Mouse (Mus musculus) left cerebral cortex, adult 8-10 months (tissue): ENCODE measurements around the gene B2m. TPM values are rescaled to one million over a fixed set of nuclear protein-coding genes. Genes with fewer than 3 reads are reported as not detected.

ENCODE experiments used
- DNase-seq, 2 experiments: peaks; one replicate each; pipeline ENCODE4 v3.0.0; 2022; ENCODE audit warnings: low spot score in 2 of 2
- total RNA-seq, 4 experiments: library from RNA; stranded (reverse); gene quantifications; 2 replicates each; pipeline ENCODE4 v1.2.4; 2022

B2m gene
- total RNA-seq, 4 experiments from 2014 or later = 110 to 317 (median 183) TPM

GRCm38 (mm10) chr2:122149716-122150115 is 2.2 kb downstream of the B2m start:
- DNase-seq = no peak

DNA sequence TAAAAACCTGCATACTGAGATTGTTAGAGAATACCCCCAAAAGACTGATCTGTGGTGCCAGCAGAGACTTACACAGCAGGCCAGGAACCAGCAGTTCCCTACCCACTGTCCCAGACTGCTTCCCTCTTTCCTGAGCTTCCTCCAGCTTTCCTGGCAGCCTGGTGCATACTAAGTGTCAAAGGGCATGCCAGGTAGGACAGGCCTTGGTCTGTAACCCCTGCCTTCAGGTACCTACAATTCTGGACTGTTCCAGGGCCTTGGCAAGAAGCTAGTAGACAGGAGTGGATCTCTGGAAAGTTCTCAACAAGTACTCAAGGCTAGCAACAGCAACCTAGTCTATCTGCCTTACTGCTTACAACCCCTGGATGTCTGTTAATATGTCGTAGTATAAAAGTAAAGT is 3.7 kb downstream of the B2m start:
- no peak for DNase-seq

GRCm38 (mm10) chr2:122152850-122153249 is 5.4 kb downstream of the B2m start:
- no peak for DNase-seq

DNA sequence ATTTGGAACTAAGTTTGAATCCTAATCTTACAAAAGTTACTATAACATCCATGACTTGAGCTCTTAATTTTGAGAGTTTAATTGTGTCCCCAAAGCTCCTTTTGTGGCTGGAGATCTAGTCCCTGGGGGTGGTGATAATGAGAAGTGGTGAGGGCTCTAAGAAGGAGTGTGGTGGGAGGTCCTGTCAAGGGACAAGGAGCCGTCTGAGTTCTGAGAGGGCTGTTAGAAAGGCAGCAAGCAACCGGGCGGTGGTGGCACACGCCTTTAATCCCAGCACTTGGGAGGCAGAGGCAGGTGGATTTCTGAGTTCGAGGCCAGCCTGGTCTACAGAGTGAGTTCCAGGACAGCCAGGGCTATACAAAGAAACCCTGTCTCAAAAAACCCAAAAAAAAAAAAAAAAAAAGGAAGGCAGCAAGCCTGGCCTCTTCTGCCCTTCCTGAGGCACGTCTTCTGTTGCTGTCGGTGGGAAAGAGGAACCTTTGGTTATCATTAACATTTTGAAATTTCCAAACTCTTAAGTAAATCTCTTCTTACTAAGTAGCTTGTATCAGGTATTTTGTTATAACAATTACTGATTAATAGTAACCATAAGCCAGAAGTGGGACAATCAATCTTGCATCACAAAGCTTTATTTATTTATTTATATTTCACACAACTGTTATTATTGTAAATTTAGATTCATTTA is 6.3 kb downstream of the B2m start:
- DNase-seq = no peak

DNA sequence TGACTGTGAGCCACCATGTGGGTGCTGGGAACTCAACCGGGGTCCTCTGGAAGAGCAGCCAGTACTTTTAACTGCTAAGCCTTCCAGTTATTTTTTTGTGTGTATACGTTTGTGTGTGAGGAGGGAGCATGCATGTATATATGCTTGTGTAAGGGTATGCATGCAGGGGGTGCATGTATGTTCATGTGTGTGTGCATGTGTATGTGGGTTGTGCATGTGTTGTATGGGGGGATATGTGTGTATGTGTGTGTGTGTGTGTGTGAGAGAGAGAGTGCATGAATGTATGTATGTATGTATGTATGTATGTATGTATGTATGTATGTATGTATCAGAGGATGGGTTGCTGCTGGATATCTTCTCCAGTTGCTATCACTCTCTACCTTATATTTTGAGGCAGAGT is 7.0 kb downstream of the B2m start:
- DNase-seq = no peak

GRCm38 (mm10) chr2:122155292-122155691 is 7.8 kb downstream of the B2m start:
- no peak for DNase-seq

- no peak for DNase-seq
Observed at GRCm38 (mm10) chr2:122156051-122156700, 8.7 kb downstream of the B2m start.

- no peak for DNase-seq
Observed at GRCm38 (mm10) chr2:122157561-122157960, 10.1 kb downstream of the B2m start.

DNA sequence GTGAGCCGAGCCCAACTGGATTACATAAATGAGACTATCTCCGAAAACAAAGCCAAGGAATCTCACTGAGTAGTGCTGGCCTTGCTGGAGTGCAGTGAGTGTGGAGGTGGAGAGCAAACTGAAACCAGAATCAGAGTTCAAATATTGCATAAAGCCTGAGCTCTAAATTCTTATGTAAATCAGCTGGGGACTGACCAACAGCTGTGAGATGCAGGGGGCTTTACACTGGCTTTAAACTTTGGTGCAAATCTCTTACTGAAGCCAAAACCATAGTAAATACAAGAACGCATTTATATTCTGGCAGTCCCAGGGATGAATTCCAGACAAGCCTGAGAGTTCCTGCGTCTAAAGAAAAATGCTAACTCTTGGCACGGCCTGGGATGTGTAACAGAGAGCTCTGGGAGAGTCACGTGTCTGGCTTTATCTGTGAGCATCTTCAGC is 10.9 kb downstream of the B2m start:
- DNase-seq = no peak

- no peak for DNase-seq
Observed at GRCm38 (mm10) chr2:122159667-122160066, 12.2 kb downstream of the B2m start.

DNA sequence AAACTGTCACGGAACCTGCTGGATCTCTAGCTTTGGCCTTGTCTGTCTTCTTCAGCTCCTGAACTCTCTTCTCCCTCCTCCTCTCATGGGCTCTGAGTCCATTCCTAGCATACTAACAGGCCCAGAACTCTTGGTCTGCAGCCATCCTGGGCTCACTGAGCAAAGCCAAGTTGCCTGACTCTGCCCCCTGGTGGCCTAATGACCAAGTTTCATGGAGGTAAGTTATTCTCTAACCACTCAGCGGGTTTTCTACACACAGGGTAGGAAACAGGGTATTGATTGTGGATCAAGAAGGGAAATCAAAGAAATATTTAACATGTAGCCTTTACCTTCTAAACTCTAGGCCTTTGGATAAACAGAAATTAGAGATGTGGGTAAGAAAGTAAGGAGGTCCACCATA is 13.2 kb downstream of the B2m start, which contains the start of gene Trim69:
Gene Trim69, plus strand, starts transcription at position 21 of the 400 bp plus-strand sequence.
- DNase-seq = peak; percentile 30 to 48

DNA sequence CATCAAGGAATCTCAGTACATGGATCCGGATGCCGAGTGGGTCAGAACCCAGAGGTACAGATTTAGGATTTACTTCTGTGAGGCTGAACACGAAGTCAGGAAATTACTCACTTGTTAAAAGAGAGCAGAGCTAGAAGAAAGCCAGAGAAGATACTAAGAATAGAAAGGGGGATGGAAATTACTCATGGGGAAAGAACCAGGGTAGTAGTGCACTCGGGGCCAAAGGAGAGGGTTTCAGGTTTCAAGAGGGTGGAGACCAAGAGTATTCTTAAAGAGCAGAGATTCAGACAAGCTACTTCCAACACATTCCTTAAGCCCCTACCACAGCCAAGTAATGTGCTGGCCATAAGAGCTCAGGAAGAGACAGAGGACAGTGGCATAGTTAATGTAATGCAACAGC is 14.1 kb downstream of the B2m start:
- no peak for DNase-seq

DNA sequence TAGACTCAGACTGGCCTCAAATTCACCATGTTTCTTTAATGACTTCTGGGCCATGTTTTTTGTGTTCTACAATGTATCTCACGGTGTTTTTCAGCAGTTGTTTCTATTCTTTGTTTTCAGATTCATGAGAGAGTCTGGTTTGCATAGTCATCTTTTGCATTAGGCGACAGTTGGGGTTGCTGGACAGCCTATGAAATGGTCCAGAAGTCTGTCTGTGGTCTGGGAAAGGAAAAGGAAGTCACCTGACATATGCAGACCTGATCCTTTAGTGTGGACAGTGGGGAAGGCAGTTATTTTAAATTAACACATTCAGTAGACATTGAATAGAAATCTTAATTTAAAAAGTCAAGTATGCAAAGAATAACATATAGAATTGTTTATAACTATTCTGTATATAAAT is 15.0 kb downstream of the B2m start:
- DNase-seq = no peak

DNA sequence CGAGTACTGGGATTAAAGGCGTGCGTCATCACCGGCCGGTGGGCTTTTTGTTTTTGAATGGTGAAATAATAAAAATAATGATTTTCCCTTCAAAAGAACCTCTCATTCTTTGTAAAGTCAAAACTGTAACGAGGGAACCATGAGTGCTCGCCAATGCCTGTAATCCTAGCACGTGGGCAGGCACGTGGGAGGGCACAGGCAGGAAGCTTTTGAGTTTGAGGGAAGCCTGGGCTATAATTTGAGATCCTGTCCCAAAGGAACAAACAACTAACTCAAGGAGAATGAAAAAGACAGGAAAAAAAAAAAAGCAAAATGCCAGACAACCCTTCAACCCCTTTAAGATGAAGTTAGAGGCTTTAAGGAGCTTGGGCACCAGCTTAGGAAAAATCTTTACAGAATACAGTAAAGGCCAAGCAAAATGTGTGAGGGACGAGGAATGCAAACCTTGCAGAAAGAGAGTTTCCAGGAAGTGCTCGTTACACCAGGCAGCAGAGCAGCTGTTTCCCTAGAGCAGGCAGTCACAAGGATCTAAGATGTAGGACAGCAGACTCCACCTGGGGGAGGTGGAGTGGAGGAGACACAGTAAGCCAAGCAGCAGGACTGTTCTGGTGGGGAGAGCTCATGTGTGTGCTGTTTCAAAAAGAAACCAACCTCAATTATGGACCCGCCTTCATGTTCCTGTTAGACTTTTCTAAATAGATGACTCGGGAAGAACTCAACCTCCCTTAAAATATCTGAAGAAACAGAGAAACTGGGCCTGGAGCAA is 16.1 kb downstream of the B2m start:
- peak; percentile 6 to 50 for DNase-seq

DNA sequence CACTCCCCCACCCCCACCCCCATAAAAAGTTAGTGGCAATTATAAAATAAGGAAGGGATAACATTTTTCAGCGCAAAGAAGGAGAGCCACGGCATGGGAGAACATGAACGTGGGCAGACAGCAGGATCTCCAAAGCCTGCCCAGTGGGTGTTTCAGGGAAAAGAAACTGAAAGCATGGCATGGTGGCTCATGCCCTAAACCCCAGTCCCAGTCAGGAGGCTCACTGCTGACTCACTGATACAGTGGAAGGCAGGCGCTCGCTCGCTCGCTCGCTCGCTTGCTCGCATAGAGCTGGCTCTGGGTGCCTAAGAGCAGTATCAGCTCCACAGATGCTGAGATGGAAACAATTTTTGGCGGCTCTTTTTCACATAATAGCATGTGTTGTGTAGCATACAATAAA is 16.8 kb downstream of the B2m start:
- no peak for DNase-seq

- DNase-seq = no peak
Observed at GRCm38 (mm10) chr2:122171292-122171691, 23.8 kb downstream of the B2m start.

DNA sequence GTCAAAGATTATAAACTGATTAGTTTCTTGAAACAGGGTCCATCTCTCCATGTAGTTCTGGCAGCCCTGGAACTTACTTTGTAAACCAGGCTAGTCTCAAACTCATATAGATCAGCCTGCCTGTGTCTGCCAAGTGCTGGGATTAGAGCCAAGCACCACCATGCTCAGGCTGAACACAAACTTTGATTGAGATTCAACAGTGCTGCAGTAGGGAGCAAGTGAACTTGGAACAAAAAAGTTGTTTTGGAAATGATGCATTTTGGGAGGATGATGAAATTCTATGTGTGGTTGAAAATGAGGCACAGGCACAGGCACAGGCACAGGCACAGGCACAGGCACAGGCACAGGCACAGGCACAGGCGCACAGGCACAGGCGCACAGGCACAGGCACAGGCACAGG is 24.7 kb downstream of the B2m start:
- no peak for DNase-seq

- no peak for DNase-seq
Observed at GRCm38 (mm10) chr2:122180051-122180822, 32.8 kb downstream of the B2m start.

DNA sequence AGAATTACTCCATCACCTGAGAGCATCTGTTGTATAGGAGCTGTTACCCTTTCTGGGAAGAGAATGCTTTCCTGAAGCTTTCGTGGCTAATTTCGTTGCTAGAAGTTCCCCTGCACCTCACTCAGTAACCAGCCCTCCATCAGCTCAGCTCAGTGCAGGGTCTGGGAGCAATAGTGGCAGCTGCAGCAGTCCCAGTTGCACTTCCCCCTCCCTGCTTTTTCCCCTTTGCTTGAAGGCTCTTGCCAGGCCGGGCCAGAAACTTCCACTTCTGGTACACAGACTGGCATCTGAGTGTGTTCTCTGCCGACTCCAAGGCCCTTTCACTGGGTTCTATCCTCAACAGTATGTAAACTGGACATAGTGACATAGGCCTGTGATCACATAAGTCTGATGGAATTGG is 37.6 kb downstream of the B2m start:
- DNase-seq = no peak

GRCm38 (mm10) chr2:122186106-122186505 is 38.6 kb downstream of the B2m start, which contains the start of the genes Patl2 and Terb2:
Patl2 (minus strand) TSS chr2:122186189.
Terb2 (plus strand) TSS chr2:122186272.
- DNase-seq = no peak

DNA sequence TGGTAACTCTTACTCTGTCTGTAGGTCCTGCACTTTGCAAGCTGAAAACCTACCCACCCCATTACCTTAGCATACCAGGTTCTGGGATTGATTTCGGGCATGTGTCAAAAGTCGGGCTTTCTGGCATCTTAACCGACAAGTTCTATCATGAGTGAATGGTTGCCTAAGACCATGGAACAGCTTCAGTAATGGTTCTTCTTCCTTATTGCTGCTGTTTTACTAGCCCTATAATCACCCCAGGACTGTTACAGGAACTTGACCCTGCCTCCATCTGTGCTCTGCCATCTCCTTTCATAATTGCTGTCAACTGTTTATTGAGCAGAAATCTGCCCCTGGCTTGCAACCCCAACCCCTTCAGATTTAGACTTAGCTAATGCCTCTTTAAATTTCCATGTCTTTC is 39.3 kb downstream of the B2m start:
- DNase-seq = no peak
